Mouse (Mus musculus): ENCODE measurements at regions not wholly inside any gene's neighbourhood (a gene's known extent, or its start where the extent isn't known, plus 50 kb on each side); places are given as distances from the start of the nearest gene placed in this dataset.

DNA sequence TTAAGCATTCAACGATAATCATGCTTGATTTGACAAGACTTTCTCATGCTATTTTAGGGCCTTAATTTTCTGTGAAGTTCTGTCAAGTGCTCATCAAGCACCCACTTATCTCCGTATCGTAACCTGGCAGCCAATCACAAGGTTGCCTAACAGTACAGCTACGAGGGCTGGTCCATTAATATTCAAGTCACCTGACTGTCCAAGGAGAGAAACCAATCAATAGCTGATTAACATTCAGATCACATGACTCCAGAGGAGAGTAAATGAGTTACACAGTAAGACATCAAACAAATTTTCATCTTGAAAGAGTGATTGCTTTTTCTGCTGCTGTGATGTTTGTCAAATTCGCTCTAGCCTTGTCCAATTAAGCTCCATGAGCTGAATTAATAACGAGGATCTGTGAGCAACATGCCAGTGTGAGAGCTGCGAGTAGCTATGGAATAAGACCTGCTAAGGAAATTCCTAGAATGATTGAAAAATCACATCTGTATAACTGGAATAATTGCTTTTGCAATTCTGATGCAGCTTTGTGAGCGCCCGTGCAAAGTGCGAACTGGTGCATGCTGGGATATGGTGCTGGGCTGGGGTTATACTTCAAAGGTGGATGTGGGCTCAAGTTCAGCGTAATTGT, 181.9 kb upstream of the Tle1 start:
- no peak for DNase-seq (ENCODE audit: extremely low spot score in 1 of 2, low spot score in 2 of 2)
- intact Hi-C loops (cut with DNase I) = no loop called here
- TF ChIP-seq CTCF (IDR thresholded peaks at IDR 0.05) = no peak
- Histone ChIP-seq H3K27ac (no peak overlapping the region), H3K4me3 (no peak overlapping the region)

- intact Hi-C loops (cut with DNase I) = no loop called here
- no peak overlapping the region for H3K4me3 ChIP-seq
- DNase-seq (ENCODE audit: extremely low spot score in 1 of 2, low spot score in 2 of 2) = no peak
- no peak overlapping the region for H3K27ac ChIP-seq
- no peak for TF ChIP-seq CTCF (IDR thresholded peaks at IDR 0.05)
These were observed 181.0 kb upstream of the Tle1 start for GRCm38 (mm10) chr4:72381742-72382141.

GRCm38 (mm10) chr4:72381116-72381515, 180.4 kb upstream of the Tle1 start:
- TF ChIP-seq CTCF (IDR thresholded peaks at IDR 0.05) = no peak
- Histone ChIP-seq H3K4me3 (no peak overlapping the region), H3K27ac (no peak overlapping the region)
- no peak for DNase-seq (ENCODE audit: extremely low spot score in 1 of 2, low spot score in 2 of 2)
- intact Hi-C loops (cut with DNase I) = no loop called here

- no peak overlapping the region for H3K4me3 ChIP-seq
- no peak for TF ChIP-seq CTCF (IDR thresholded peaks at IDR 0.05)
- DNase-seq (ENCODE audit: extremely low spot score in 1 of 2, low spot score in 2 of 2) = no peak
- intact Hi-C loops (cut with DNase I) = no loop called here
- H3K27ac ChIP-seq = no peak overlapping the region
These were observed 178.8 kb upstream of the Tle1 start for GRCm38 (mm10) chr4:72379515-72379914.

DNA sequence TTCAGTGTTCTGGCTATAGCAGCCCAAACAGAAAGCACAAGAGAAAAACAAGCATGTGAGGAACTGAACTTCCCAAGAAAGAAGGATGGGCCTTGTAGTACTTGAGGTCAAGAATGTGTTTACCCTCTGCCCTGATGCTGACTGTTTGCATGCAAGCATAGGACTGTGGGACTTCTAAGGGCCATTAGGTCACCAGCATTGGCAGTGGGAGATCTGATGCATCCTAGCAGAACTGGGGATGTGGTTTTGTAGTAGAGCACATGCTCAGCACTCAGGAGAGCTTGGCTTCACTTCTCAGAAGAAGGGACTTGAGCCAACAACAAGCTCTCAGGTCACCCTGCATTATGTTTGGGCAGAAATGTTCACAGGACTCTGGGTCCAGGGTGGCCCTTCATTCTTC, 178.3 kb upstream of the Tle1 start:
- no peak for TF ChIP-seq CTCF (IDR thresholded peaks at IDR 0.05)
- DNase-seq (ENCODE audit: extremely low spot score in 1 of 2, low spot score in 2 of 2) = no peak
- Histone ChIP-seq H3K27ac (no peak overlapping the region), H3K4me3 (no peak overlapping the region)
- intact Hi-C loops (cut with DNase I) = no loop called here

- no peak for TF ChIP-seq CTCF (IDR thresholded peaks at IDR 0.05)
- H3K27ac ChIP-seq = no peak overlapping the region
- H3K4me3 ChIP-seq = no peak overlapping the region
- intact Hi-C loops (cut with DNase I) = no loop called here
- DNase-seq (ENCODE audit: extremely low spot score in 1 of 2, low spot score in 2 of 2) = no peak
These were observed 176.8 kb upstream of the Tle1 start for GRCm38 (mm10) chr4:72377520-72377919.

DNA sequence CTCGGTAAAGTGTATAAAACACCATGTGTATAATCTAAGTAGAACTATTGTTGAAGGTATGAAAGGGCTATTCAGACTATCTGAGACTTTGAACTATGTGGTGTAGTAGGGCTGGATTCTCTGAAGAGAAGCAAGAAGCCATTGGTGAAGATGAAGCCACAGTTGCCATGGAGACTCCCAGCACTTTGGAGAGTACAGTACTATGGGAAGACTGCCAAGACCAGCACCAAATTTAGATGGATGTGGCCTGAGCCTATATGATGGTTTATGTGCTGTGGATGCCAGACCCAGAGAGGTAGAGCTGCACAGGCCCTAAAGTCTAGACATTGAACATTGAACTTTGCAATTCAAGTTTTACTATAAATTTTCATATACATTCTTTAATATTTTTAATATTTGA, 151.3 kb upstream of the Tle1 start:
- Histone ChIP-seq H3K4me3 (no peak overlapping the region), H3K27ac (no peak overlapping the region)
- no peak for DNase-seq (ENCODE audit: extremely low spot score in 1 of 2, low spot score in 2 of 2)
- intact Hi-C loops (cut with DNase I) = no loop called here
- TF ChIP-seq CTCF (IDR thresholded peaks at IDR 0.05) = no peak

GRCm38 (mm10) chr4:72331882-72332281, 131.2 kb upstream of the Tle1 start:
- Histone ChIP-seq H3K4me3 (no peak overlapping the region), H3K27ac (no peak overlapping the region)
- intact Hi-C loops (cut with DNase I) = no loop called here
- DNase-seq (ENCODE audit: extremely low spot score in 1 of 2, low spot score in 2 of 2) = no peak
- TF ChIP-seq CTCF (IDR thresholded peaks at IDR 0.05) = no peak

- no peak for TF ChIP-seq CTCF (IDR thresholded peaks at IDR 0.05)
- Histone ChIP-seq H3K27ac (no peak overlapping the region), H3K4me3 (no peak overlapping the region)
- intact Hi-C loops (cut with DNase I) = no loop called here
- no peak for DNase-seq (ENCODE audit: extremely low spot score in 1 of 2, low spot score in 2 of 2)
These were observed 128.3 kb upstream of the Tle1 start for GRCm38 (mm10) chr4:72329026-72329390.

DNA sequence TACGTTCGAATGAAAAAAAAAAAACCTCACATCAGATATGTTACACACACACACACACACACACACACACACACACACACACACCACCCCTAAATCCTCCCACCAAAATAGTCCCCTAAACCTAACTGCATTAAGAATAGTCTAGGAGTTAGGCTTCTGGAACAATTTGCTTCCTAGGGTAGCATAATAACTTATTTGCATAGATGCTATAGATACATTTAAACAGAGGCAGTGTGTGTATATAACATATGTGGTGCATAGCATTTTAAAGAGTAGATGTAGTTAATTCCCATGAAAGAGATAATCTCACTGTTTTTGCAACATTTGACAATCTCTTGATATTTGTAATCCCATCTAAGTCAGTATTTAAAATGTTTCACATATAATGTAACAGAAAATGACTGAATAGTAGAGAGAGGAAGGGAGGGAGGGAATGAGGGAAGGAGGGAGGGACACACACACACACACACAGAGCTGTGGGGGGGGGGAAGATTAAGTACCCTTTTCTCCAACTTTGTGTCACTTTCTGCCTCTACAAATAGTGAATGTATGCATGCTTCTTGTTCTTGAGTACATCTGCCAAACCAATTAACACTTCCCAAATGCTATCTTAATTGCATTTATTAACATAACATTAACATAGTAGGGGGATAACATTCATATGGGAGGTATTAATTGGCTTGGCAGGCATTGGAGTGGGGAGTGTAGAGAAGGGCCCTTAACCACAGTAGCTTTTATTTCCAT, 127.7 kb upstream of the Tle1 start:
- intact Hi-C loops (cut with DNase I) = no loop called here
- Histone ChIP-seq H3K4me3 (no peak overlapping the region), H3K27ac (no peak overlapping the region)
- no peak for DNase-seq (ENCODE audit: extremely low spot score in 1 of 2, low spot score in 2 of 2)
- no peak for TF ChIP-seq CTCF (IDR thresholded peaks at IDR 0.05)

GRCm38 (mm10) chr4:72324913-72325312, 124.2 kb upstream of the Tle1 start:
- Histone ChIP-seq H3K4me3 (no peak overlapping the region), H3K27ac (no peak overlapping the region)
- DNase-seq (ENCODE audit: extremely low spot score in 1 of 2, low spot score in 2 of 2) = no peak
- intact Hi-C loops (cut with DNase I) = no loop called here
- TF ChIP-seq CTCF (IDR thresholded peaks at IDR 0.05) = no peak

- intact Hi-C loops (cut with DNase I) = no loop called here
- no peak for TF ChIP-seq CTCF (IDR thresholded peaks at IDR 0.05)
- no peak overlapping the region for H3K27ac ChIP-seq
These were observed 84.5 kb upstream of the Tle1 start for GRCm38 (mm10) chr4:72285112-72285675.

GRCm38 (mm10) chr4:72250531-72250930, 49.8 kb upstream of the Tle1 start:
- Histone ChIP-seq H3K27ac (no peak overlapping the region), H3K4me3 (no peak overlapping the region)
- no peak for TF ChIP-seq CTCF (IDR thresholded peaks at IDR 0.05)
- DNase-seq (ENCODE audit: extremely low spot score in 1 of 2, low spot score in 2 of 2) = peak; percentile 7 to 14
- intact Hi-C loops (cut with DNase I) = no loop called here

More at GRCm38 (mm10) chr4:72285112-72285675, 84.5 kb upstream of the Tle1 start:
- no peak for DNase-seq (ENCODE audit: extremely low spot score in 1 of 2, low spot score in 2 of 2)
- no peak overlapping the region for H3K4me3 ChIP-seq

Data from left cerebral cortex, adult 2 months (tissue).